Mouse (Mus musculus) large intestine, adult 2 months (tissue): Measurements from ENCODE around the gene Atp6v1g2. TPM values are rescaled to one million over a fixed set of nuclear protein-coding genes. Genes with fewer than 3 reads are reported as not detected.

ENCODE experiments used
- DNase-seq: peaks from one replicate; pipeline ENCODE4 v3.0.0-alpha.2; 2012; ENCODE audit warnings: low read depth, low spot score
- WGBS: fragments of 180-500 bp; shearing (Covaris S2); methylation state at CpG from one replicate; pipeline ENCODE4 v1.1.7; 2018; 5-methylcytosine and 5-hydroxymethylcytosine counted together
- polyA plus RNA-seq: library from polyadenylated mRNA; depleted of rRNA; stranded (reverse); fragments of >200 nt; gene quantifications from 2 replicates; pipeline ENCODE4 v1.2.3, GENCODE M21; 2012

Gene Atp6v1g2
- polyA plus RNA-seq, 1 experiment: 4.2 TPM

GRCm38 (mm10) chr17:35234903-35235302 is 1.4 kb downstream of the Atp6v1g2 start:
- DNase-seq: no peak
- WGBS: 2% methylated on average over 31 of the region's 31 CpGs

- DNase-seq: peak; percentile 88
- WGBS: under 1% methylated on average over 35 of the region's 35 CpGs
Measured at GRCm38 (mm10) chr17:35235614-35236389, 2.3 kb downstream of the Atp6v1g2 start, which contains the start of gene Nfkbil1. Gene Nfkbil1 (minus strand): TSS chr17:35235792.

- WGBS: 2% methylated on average over 18 of the region's 18 CpGs
- peak; percentile 76 for DNase-seq
Measured at GRCm38 (mm10) chr17:35236390-35236746, 2.9 kb downstream of the Atp6v1g2 start.

- 86% methylated on average over 9 of the region's 9 CpGs for WGBS
- no peak for DNase-seq
Measured at GRCm38 (mm10) chr17:35236996-35237395, 3.5 kb downstream of the Atp6v1g2 start.

GRCm38 (mm10) chr17:35237504-35237903 is 4.0 kb downstream of the Atp6v1g2 start:
- 95% methylated on average over 12 of the region's 12 CpGs for WGBS
- no peak for DNase-seq

GRCm38 (mm10) chr17:35239700-35240099 is 6.2 kb downstream of the Atp6v1g2 start:
- 77% methylated on average over 5 of the region's 5 CpGs for WGBS
- DNase-seq: no peak

GRCm38 (mm10) chr17:35240384-35241304 is 7.2 kb downstream of the Atp6v1g2 start:
- 18% methylated on average over 12 of the region's 12 CpGs for WGBS
- peak; percentile 59 for DNase-seq

GRCm38 (mm10) chr17:35241305-35242014 is 8.0 kb downstream of the Atp6v1g2 start, which contains the start of gene Ddx39b:
Gene Ddx39b (plus strand): TSS chr17:35241746.
- WGBS: under 1% methylated on average over 69 of the region's 69 CpGs
- DNase-seq: peak; percentile 76

GRCm38 (mm10) chr17:35242015-35242941 is 8.8 kb downstream of the Atp6v1g2 start:
- WGBS: under 1% methylated on average over 55 of the region's 55 CpGs
- DNase-seq: no peak

- DNase-seq: no peak
- WGBS: 1% methylated on average over 16 of the region's 16 CpGs
Measured at GRCm38 (mm10) chr17:35243086-35243485, 9.6 kb downstream of the Atp6v1g2 start.

- WGBS: 16% methylated on average over 2 of the region's 2 CpGs
- DNase-seq: no peak
Measured at GRCm38 (mm10) chr17:35244999-35245398, 11.5 kb downstream of the Atp6v1g2 start.

GRCm38 (mm10) chr17:35245731-35246623 is 12.5 kb downstream of the Atp6v1g2 start:
- DNase-seq: no peak

GRCm38 (mm10) chr17:35247144-35247543 is 13.7 kb downstream of the Atp6v1g2 start:
- no peak for DNase-seq
- WGBS: 82% methylated on average over 7 of the region's 7 CpGs

More at GRCm38 (mm10) chr17:35245731-35246623, 12.5 kb downstream of the Atp6v1g2 start:
- whole genome bisulfite sequencing: 66% methylated on average over 15 of the region's 15 CpGs

GRCm38 (mm10) chr17:35248986-35249385 is 15.5 kb downstream of the Atp6v1g2 start:
- no peak for DNase-seq
- WGBS: 84% methylated on average over 14 of the region's 14 CpGs

- DNase-seq: no peak
- WGBS: 84% methylated on average over 19 of the region's 19 CpGs
Measured at GRCm38 (mm10) chr17:35249451-35250197, 16.2 kb downstream of the Atp6v1g2 start.

GRCm38 (mm10) chr17:35250348-35251120 is 17.1 kb downstream of the Atp6v1g2 start:
- 87% methylated on average over 3 of the region's 3 CpGs for WGBS
- no peak for DNase-seq
